Mouse (Mus musculus) c-Kit-positive CD71-negative TER-119-negative erythroid progenitor cells, embryonic 14.5 days (primary cell): ENCODE results near the gene Slc4a10.

Experiments
- DNase-seq: peaks from one replicate; pipeline ENCODE4 v3.0.0-alpha.2; 2013; ENCODE audit warnings: low read depth

Slc4a10 gene

GRCm38 (mm10) chr2:62279777-62280176 lies 233.5 kb downstream of the Slc4a10 start:
- DNase-seq, result no peak

- DNase-seq, result no peak
Observed at GRCm38 (mm10) chr2:62285026-62285425, 238.8 kb downstream of the Slc4a10 start.

GRCm38 (mm10) chr2:62285847-62286246 lies 239.6 kb downstream of the Slc4a10 start:
- peak; percentile 7 for DNase-seq

GRCm38 (mm10) chr2:62287532-62287931 lies 241.3 kb downstream of the Slc4a10 start:
- DNase-seq, result no peak

- no peak for DNase-seq
Observed at GRCm38 (mm10) chr2:62293846-62294245, 247.6 kb downstream of the Slc4a10 start.

GRCm38 (mm10) chr2:62301716-62302115 lies 255.5 kb downstream of the Slc4a10 start:
- no peak for DNase-seq

GRCm38 (mm10) chr2:62306978-62307377 lies 260.7 kb downstream of the Slc4a10 start:
- no peak for DNase-seq

GRCm38 (mm10) chr2:62307477-62307876 lies 261.2 kb downstream of the Slc4a10 start:
- no peak for DNase-seq

GRCm38 (mm10) chr2:62316930-62317329 lies 270.7 kb downstream of the Slc4a10 start:
- DNase-seq, result no peak

- DNase-seq, result no peak
Observed at GRCm38 (mm10) chr2:62319489-62319888, 273.2 kb downstream of the Slc4a10 start.

- no peak for DNase-seq
Observed at GRCm38 (mm10) chr2:62323078-62323637, 276.9 kb downstream of the Slc4a10 start.

GRCm38 (mm10) chr2:62325388-62325787 lies 279.1 kb downstream of the Slc4a10 start:
- no peak for DNase-seq

GRCm38 (mm10) chr2:62331913-62332312 lies 285.7 kb downstream of the Slc4a10 start:
- no peak for DNase-seq

GRCm38 (mm10) chr2:62332465-62332864 lies 286.2 kb downstream of the Slc4a10 start:
- no peak for DNase-seq

GRCm38 (mm10) chr2:62334397-62335243 lies 288.4 kb downstream of the Slc4a10 start:
- no peak for DNase-seq

GRCm38 (mm10) chr2:62337086-62337485 lies 290.8 kb downstream of the Slc4a10 start:
- no peak for DNase-seq

- no peak for DNase-seq
Observed at GRCm38 (mm10) chr2:62339222-62339944, 293.1 kb downstream of the Slc4a10 start.

GRCm38 (mm10) chr2:62341061-62341733 lies 294.9 kb downstream of the Slc4a10 start:
- DNase-seq, result no peak

GRCm38 (mm10) chr2:62341734-62342128 lies 295.5 kb downstream of the Slc4a10 start:
- DNase-seq, result no peak

- DNase-seq, result no peak
Observed at GRCm38 (mm10) chr2:62344367-62344766, 298.1 kb downstream of the Slc4a10 start.

- DNase-seq, result peak; percentile 4
Observed at GRCm38 (mm10) chr2:62346771-62347170, 300.5 kb downstream of the Slc4a10 start.

GRCm38 (mm10) chr2:62347762-62348161 lies 301.5 kb downstream of the Slc4a10 start:
- DNase-seq, result no peak
